Mouse (Mus musculus) ES-E14 (cell line): ENCODE data around the gene Hddc3. TPM values are rescaled to one million over a fixed set of nuclear protein-coding genes. Genes with fewer than 3 reads are reported as not detected.

Experiments used
- DNase-seq: peaks from one replicate; pipeline ENCODE4 v3.0.0-alpha.2; 2013; ENCODE audit warnings: low read depth, low spot score
- H3K27ac ChIP-seq: 2 replicates; pipeline ENCODE4 v1.5.1; 2012; ENCODE audit warnings: low read depth, mild to moderate bottlenecking, low read length, moderate library complexity, mixed read lengths; ENCODE audit not compliant: poor library complexity, insufficient read depth, severe bottlenecking
- H3K36me3 ChIP-seq: 2 replicates; pipeline ENCODE4 v1.6.1; 2012; ENCODE audit warnings: mild to moderate bottlenecking, low read length, moderate library complexity, mixed read lengths; ENCODE audit not compliant: control insufficient read depth, poor library complexity, insufficient read depth, severe bottlenecking
- H3K4me1 ChIP-seq, 2 experiments: fragments of 150-350 bp in 1 of 2; sonication (generic) in 1 of 2; 2 replicates each; pipeline ENCODE4 v1.6.1; 2012; ENCODE audit warnings: low read length in 2 of 2, mild to moderate bottlenecking in 1 of 2, mixed read lengths in 1 of 2; ENCODE audit not compliant: control insufficient read depth in 2 of 2, insufficient read depth in 2 of 2, poor library complexity in 1 of 2
- H3K4me3 ChIP-seq, 2 experiments: fragments of 150-350 bp in 1 of 2; sonication (generic) in 1 of 2; 2 replicates each; pipeline ENCODE4 v1.5.1; 2012; ENCODE audit warnings: low read length in 2 of 2, low read depth in 1 of 2, mild to moderate bottlenecking in 1 of 2, mixed read lengths in 1 of 2; ENCODE audit not compliant: insufficient read depth in 1 of 2, poor library complexity in 1 of 2, severe bottlenecking in 1 of 2
- H3K9ac ChIP-seq: 2 replicates; pipeline ENCODE4 v1.6.1; 2012; ENCODE audit warnings: low read depth, mild to moderate bottlenecking, low read length, mixed read lengths; ENCODE audit not compliant: poor library complexity, insufficient read depth, severe bottlenecking
- H3K9me3 ChIP-seq: fragments of 150-350 bp; sonication (generic); 2 replicates; pipeline ENCODE4 v1.6.1; 2012; ENCODE audit warnings: low read depth, mild to moderate bottlenecking, low read length; ENCODE audit not compliant: control insufficient read depth, insufficient read depth
- CHD2 ChIP-seq: IDR thresholded peaks from 2 replicates; pipeline ENCODE4 v1.6.1; 2014; ENCODE audit warnings: mild to moderate bottlenecking, low read depth, low read length, inconsistent platforms
- HCFC1 ChIP-seq: IDR thresholded peaks from 2 replicates; pipeline ENCODE4 v1.6.1; 2012; ENCODE audit warnings: low read length, inconsistent platforms, borderline replicate concordance; ENCODE audit not compliant: insufficient read depth
- MAFK ChIP-seq: IDR thresholded peaks from 2 replicates; pipeline ENCODE4 v1.6.1; 2014; ENCODE audit warnings: mild to moderate bottlenecking, low read depth, low read length, inconsistent platforms; ENCODE audit not compliant: insufficient read depth
- ZC3H11A ChIP-seq: IDR thresholded peaks from 2 replicates; pipeline ENCODE4 v1.6.1; 2012; ENCODE audit warnings: low read depth, mild to moderate bottlenecking, inconsistent platforms, low read length, borderline replicate concordance
- ZNF384 ChIP-seq: IDR thresholded peaks from 2 replicates; pipeline ENCODE4 v1.6.1; 2012; ENCODE audit warnings: low read depth, low read length, inconsistent platforms
- in situ Hi-C, 2 experiments: fragments of 600-800 bp; cut with MboI; formaldehyde crosslinking; loops; one replicate each; pipeline ENCODE4 v1.15.1; 2025; ENCODE audit warnings: low sequenced_read_pairs in 2 of 2, inconsistent platforms in 1 of 2; ENCODE audit not compliant: unreplicated experiment in 2 of 2
- total RNA-seq: library from RNA; depleted of rRNA; stranded (reverse); fragments of 300-350 nt; gene quantifications from 2 replicates; pipeline ENCODE4 v1.2.3, GENCODE M21; 2012; rRNA removed

Gene Hddc3
- 11.4 and 14.3 TPM in 2 replicates for total RNA-seq

- H3K9me3 ChIP-seq: no peaks in the 10 kb centered on the region
- in situ Hi-C loops: no loop called here
- no peak for TF ChIP-seq CHD2
- no peak for TF ChIP-seq ZNF384
- TF ChIP-seq HCFC1: peak; percentile 71; the same call in 1 of the 2 replicates
- H3K27ac ChIP-seq: no peak within 1 kb of the TSS
- H3K4me3 ChIP-seq: peak within 1 kb of the TSS; percentile 73 to 82
- H3K36me3 ChIP-seq: no peaks in the 10 kb centered on the region; the same call in 1 of the 2 replicates
- peak; percentile 94 for DNase-seq
- H3K4me1 ChIP-seq: peaks cover 3 to 9% of the 10 kb centered on the region in 2 experiments; a peak in 3 of 4 replicates
- peak within 1 kb of the TSS; percentile 86 for H3K9ac ChIP-seq
Measured at GRCm38 (mm10) chr7:80342858-80343257, at the start of gene Hddc3. TSS of gene Hddc3 (plus strand) at chr7:80343104.

DNA sequence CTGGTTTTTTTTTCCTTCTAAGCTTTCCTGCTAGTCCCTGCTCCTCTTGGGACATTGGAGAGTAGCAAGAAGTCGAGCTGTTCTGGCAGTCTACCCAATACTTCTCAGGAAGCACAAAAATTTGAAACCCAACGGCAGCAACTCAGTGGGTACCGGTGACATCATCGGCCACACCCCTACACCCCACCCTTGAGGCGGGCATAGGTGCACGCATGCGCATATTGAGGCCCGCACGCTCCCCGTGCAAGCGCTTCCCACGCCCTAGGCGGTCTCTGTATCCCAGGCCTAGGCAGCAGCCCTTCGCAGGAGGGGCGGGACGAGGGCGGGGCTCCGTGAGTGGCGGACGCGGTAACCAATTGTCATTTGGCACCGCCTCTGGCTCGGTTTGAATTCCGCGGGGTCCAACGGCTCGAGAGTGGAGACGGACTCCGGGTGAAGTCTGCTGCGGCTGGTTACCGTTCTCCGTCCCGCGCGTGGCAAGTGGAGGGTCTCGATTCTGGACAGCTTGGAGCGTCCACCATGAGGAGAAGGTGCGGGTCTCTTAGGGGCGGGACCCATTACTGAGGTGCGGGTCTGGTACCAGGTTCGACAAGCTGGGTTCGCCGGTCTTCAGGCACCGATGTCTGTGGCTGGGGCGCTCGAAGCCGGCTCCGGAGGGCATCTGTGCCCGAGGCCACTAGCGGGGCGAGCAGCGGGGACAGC, 48.7 kb upstream of the Hddc3 start, which contains the start of gene Prc1:
Prc1 (plus strand) TSS at position 389 of the 702 bp plus-strand sequence.
- H3K36me3 ChIP-seq: peaks cover 14% of the 10 kb centered on the region; the same call in 1 of the 2 replicates
- in situ Hi-C loops: no loop called here
- peaks cover 3 to 4% of the 10 kb centered on the region in 2 experiments; a peak in 2 of 4 replicates for H3K4me1 ChIP-seq
- DNase-seq: peak; percentile 92
- peak within 1 kb of the TSS; percentile 91 to 99 for H3K4me3 ChIP-seq
- peak within 1 kb of the TSS; percentile 79 for H3K27ac ChIP-seq
- peak within 1 kb of the TSS; percentile 96 for H3K9ac ChIP-seq
- TF ChIP-seq ZC3H11A (no peak), MAFK (0 out of 2 replicates have a peak, but pooled peaks have one; percentile 16), ZNF384 (no peak), HCFC1 (no peak), CHD2 (peak; percentile 75)
- H3K9me3 ChIP-seq: no peaks in the 10 kb centered on the region

GRCm38 (mm10) chr7:80294764-80295648, 47.9 kb upstream of the Hddc3 start:
- H3K4me1 ChIP-seq: peaks cover 3 to 4% of the 10 kb centered on the region in 2 experiments; a peak in 2 of 4 replicates
- peak overlapping the region; percentile 96 for H3K9ac ChIP-seq
- in situ Hi-C loops: no loop called here
- no peaks in the 10 kb centered on the region for H3K9me3 ChIP-seq
- H3K4me3 ChIP-seq: peak overlapping the region; percentile 91 to 99
- TF ChIP-seq CHD2 (no peak), ZNF384 (no peak), MAFK (no peak), ZC3H11A (no peak), HCFC1 (no peak)
- peaks cover 18% of the 10 kb centered on the region; the same call in 1 of the 2 replicates for H3K36me3 ChIP-seq
- DNase-seq: peak; percentile 24
- peak overlapping the region; percentile 79 for H3K27ac ChIP-seq

DNA sequence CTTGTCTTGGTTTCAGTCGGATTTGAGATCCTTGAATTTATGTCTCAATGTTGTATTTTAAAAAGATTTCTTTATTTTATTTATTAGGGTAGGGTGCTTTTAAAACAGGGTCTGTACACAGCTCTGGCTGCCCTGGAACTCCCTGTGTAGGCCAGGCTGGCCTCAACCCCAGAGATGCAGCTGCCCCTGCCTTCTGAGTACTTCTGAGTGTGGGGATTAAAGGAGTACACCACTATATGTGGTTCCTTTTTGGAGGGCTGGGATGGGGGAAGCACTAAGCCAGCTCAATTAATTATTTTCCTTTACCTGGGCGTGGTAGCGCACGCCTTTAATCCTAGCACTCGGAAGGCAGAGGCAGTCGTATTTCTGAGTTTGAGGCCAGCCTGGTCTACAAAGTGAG, 46.4 kb upstream of the Hddc3 start:
- DNase-seq: no peak
- H3K27ac ChIP-seq: no peak overlapping the region
- no peak overlapping the region for H3K9ac ChIP-seq
- no peaks in the 10 kb centered on the region for H3K9me3 ChIP-seq
- in situ Hi-C loops: no loop called here
- TF ChIP-seq CHD2: no peak
- TF ChIP-seq HCFC1: no peak
- TF ChIP-seq ZNF384: no peak
- TF ChIP-seq ZC3H11A: no peak
- no peak for TF ChIP-seq MAFK
- H3K4me3 ChIP-seq: peak overlapping the region in 1 of 2 experiments; percentile 24; a peak in 1 of 4 replicates
- peaks cover 3 to 4% of the 10 kb centered on the region in 2 experiments; a peak in 2 of 4 replicates for H3K4me1 ChIP-seq
- H3K36me3 ChIP-seq: peaks cover 21% of the 10 kb centered on the region
